Mouse (Mus musculus) cerebellum, adult 2 months (tissue): ENCODE data around the gene Tex264. TPM values are rescaled to one million over a fixed set of nuclear protein-coding genes. Genes with fewer than 3 reads are reported as not detected.
"Not testable (repeated sequence)": the region's sequence is repeated elsewhere in the genome, so short reads cannot be mapped to it uniquely, and the experiment has no call there.

Experiments
- DNase-seq, 2 experiments: peaks; one replicate each; pipeline ENCODE4 v3.0.0; 2021
- H3K27ac ChIP-seq: fragments of 200-500 bp; 2 replicates; pipeline ENCODE4 v1.5.1; 2012; ENCODE audit warnings: low read length, control low read depth, inconsistent platforms; ENCODE audit not compliant: insufficient read depth
- H3K27me3 ChIP-seq: fragments of 200-500 bp; 2 replicates; pipeline ENCODE4 v1.6.1; 2012; ENCODE audit warnings: inconsistent platforms, mild to moderate bottlenecking, low read length, moderate library complexity; ENCODE audit not compliant: control insufficient read depth, insufficient read depth
- H3K4me1 ChIP-seq: fragments of 200-500 bp; 2 replicates; pipeline ENCODE4 v1.6.1; 2011; ENCODE audit warnings: low read length; ENCODE audit not compliant: control insufficient read depth, insufficient read depth
- H3K4me3 ChIP-seq: fragments of 200-500 bp; replicated peaks from 2 replicates; pipeline ENCODE3; 2011; ENCODE audit warnings: mild to moderate bottlenecking, low read depth, low read length, control low read depth; ENCODE audit not compliant: insufficient read depth
- CTCF ChIP-seq: fragments of 200-500 bp; IDR thresholded peaks from 2 replicates; pipeline ENCODE4 v1.5.1; 2011; ENCODE audit warnings: low read depth, mild to moderate bottlenecking, control low read depth, low read length, moderate library complexity, borderline replicate concordance; ENCODE audit not compliant: insufficient read depth
- POLR2A ChIP-seq: fragments of 200-500 bp; IDR thresholded peaks from 2 replicates; pipeline ENCODE4 v1.6.1; 2011; ENCODE audit warnings: low read length, control low read depth, borderline replicate concordance; ENCODE audit not compliant: insufficient read depth
- WGBS: fragments of 180-500 bp; shearing (Covaris S2); methylation state at CpG from one replicate; pipeline ENCODE4 v1.1.7; 2018; 5-methylcytosine and 5-hydroxymethylcytosine counted together
- polyA plus RNA-seq: library from polyadenylated mRNA; depleted of rRNA; stranded (reverse); fragments of >200 nt; gene quantifications from 2 replicates; pipeline ENCODE4 v1.2.3, GENCODE M21; 2012

Gene Tex264
- polyA plus RNA-seq, 1 experiment, result 96.5 TPM

- TF ChIP-seq CTCF, result peak; percentile 67
- TF ChIP-seq POLR2A, result no peak
- Histone ChIP-seq H3K27me3 (no peaks in the 10 kb centered on the region), H3K4me3 (no peak overlapping the region), H3K27ac (no peak overlapping the region), H3K4me1 (no peaks in the 10 kb centered on the region)
- WGBS, result 22% methylated on average over 7 of the region's 7 CpGs
- peak; percentile 59 to 67 for DNase-seq
These were observed 42.6 kb downstream of the Tex264 start for GRCm38 (mm10) chr9:106643128-106643527.

- H3K27ac ChIP-seq, result no peak overlapping the region
- no peaks in the 10 kb centered on the region for H3K27me3 ChIP-seq
- H3K4me1 ChIP-seq, result no peaks in the 10 kb centered on the region
- no peak overlapping the region for H3K4me3 ChIP-seq
- no peak for TF ChIP-seq CTCF
- no peak for TF ChIP-seq POLR2A
- 45% methylated on average over 5 of the region's 5 CpGs for whole genome bisulfite sequencing
- DNase-seq, result no peak
These were observed 44.4 kb downstream of the Tex264 start for GRCm38 (mm10) chr9:106641346-106641745.

GRCm38 (mm10) chr9:106638154-106638553, 47.6 kb downstream of the Tex264 start:
- whole genome bisulfite sequencing, result 92% methylated on average over 8 of the region's 8 CpGs

GRCm38 (mm10) chr9:106632185-106632584, 53.5 kb downstream of the Tex264 start:
- WGBS, result 53% methylated on average over 5 of the region's 5 CpGs
- Histone ChIP-seq H3K4me3 (no peak overlapping the region), H3K27ac (no peak overlapping the region), H3K27me3 (no peaks in the 10 kb centered on the region), H3K4me1 (no peaks in the 10 kb centered on the region; the same call in 1 of the 2 replicates)
- DNase-seq, result no peak
- TF ChIP-seq POLR2A (no peak), CTCF (no peak)

More at GRCm38 (mm10) chr9:106638154-106638553, 47.6 kb downstream of the Tex264 start:
- no peak for DNase-seq
- Histone ChIP-seq H3K4me1 (no peaks in the 10 kb centered on the region), H3K4me3 (no peak overlapping the region), H3K27me3 (no peaks in the 10 kb centered on the region), H3K27ac (no peak overlapping the region)
- no peak for TF ChIP-seq POLR2A
- TF ChIP-seq CTCF, result no peak

- not testable (repeated sequence) for H3K4me3 ChIP-seq, H3K4me1 ChIP-seq, H3K27me3 ChIP-seq, DNase-seq, H3K27ac ChIP-seq
- 14% methylated on average over 8 of the region's 8 CpGs for WGBS
These were observed 57.9 kb downstream of the Tex264 start for GRCm38 (mm10) chr9:106627796-106628195.

- Histone ChIP-seq H3K4me1 (no peaks in the 10 kb centered on the region; the same call in 1 of the 2 replicates), H3K4me3 (no peak within 1 kb of the TSS), H3K27me3 (no peaks in the 10 kb centered on the region), H3K27ac (no peak within 1 kb of the TSS)
- whole genome bisulfite sequencing, result 69% methylated on average over 2 of the region's 2 CpGs
- DNase-seq, result no peak
- no peak for TF ChIP-seq CTCF
- no peak for TF ChIP-seq POLR2A
These were observed 59.4 kb downstream of the Tex264 start, which contains the start of gene Iqcf6 for GRCm38 (mm10) chr9:106626282-106626681. Gene Iqcf6, plus strand, starts transcription at chr9:106626582.

- Histone ChIP-seq H3K4me3 (no peak overlapping the region), H3K27me3 (no peaks in the 10 kb centered on the region), H3K4me1 (no peaks in the 10 kb centered on the region), H3K27ac (no peak overlapping the region)
- no peak for DNase-seq
- WGBS, result 73% methylated on average over 3 of the region's 3 CpGs
- no peak for TF ChIP-seq CTCF
These were observed 68.2 kb downstream of the Tex264 start for GRCm38 (mm10) chr9:106617496-106617895.

GRCm38 (mm10) chr9:106616306-106616705, 69.4 kb downstream of the Tex264 start:
- Histone ChIP-seq H3K4me3 (no peak overlapping the region), H3K27me3 (no peaks in the 10 kb centered on the region), H3K4me1 (no peaks in the 10 kb centered on the region), H3K27ac (no peak overlapping the region)
- no peak for DNase-seq
- TF ChIP-seq POLR2A (no peak), CTCF (no peak)
- 29% methylated on average over 9 of the region's 9 CpGs for WGBS

GRCm38 (mm10) chr9:106614616-106615015, 71.1 kb downstream of the Tex264 start:
- TF ChIP-seq POLR2A (no peak), CTCF (no peak)
- Histone ChIP-seq H3K27me3 (no peaks in the 10 kb centered on the region), H3K4me3 (no peak overlapping the region), H3K4me1 (no peaks in the 10 kb centered on the region), H3K27ac (no peak overlapping the region)
- no peak for DNase-seq
- whole genome bisulfite sequencing, result 44% methylated on average over 3 of the region's 3 CpGs
